Mouse (Mus musculus) intestine, embryonic 16.5 days (tissue): ENCODE measurements around the gene Sf3b3. TPM values are rescaled to one million over a fixed set of nuclear protein-coding genes. Genes with fewer than 3 reads are reported as not detected.
"Not testable (repeated sequence)": the region's sequence is repeated elsewhere in the genome, so short reads cannot be mapped to it uniquely, and the experiment has no call there.

Experiments
- ATAC-seq: fragments of 200-750 bp; cut with Nextera tagmentation; 2 replicates; pipeline ENCODE4 v1.8.0; 2017; ENCODE audit warnings: moderate TSS enrichment, moderate library complexity
- H3K27ac ChIP-seq: fragments of 300-500 bp; sonication (generic); 2 replicates; pipeline ENCODE4 v1.5.1; 2014; ENCODE audit warnings: mild to moderate bottlenecking, low read length
- H3K27me3 ChIP-seq: fragments of 300-500 bp; sonication (generic); replicated peaks from 2 replicates; pipeline ENCODE4 v1.6.1; 2014; ENCODE audit warnings: low read length, control low read depth, mixed read lengths; ENCODE audit not compliant: control insufficient read depth, insufficient read depth
- H3K36me3 ChIP-seq: fragments of 300-500 bp; sonication (generic); 2 replicates; pipeline ENCODE4 v1.6.1; 2014; ENCODE audit warnings: low read length, control low read depth; ENCODE audit not compliant: control insufficient read depth, insufficient read depth
- H3K4me1 ChIP-seq: fragments of 300-500 bp; sonication (generic); 2 replicates; pipeline ENCODE4 v1.6.1; 2014; ENCODE audit warnings: low read length, control low read depth, mixed read lengths; ENCODE audit not compliant: control insufficient read depth, insufficient read depth
- H3K4me2 ChIP-seq: fragments of 300-500 bp; sonication (generic); 2 replicates; pipeline ENCODE4 v1.6.1; 2014; ENCODE audit warnings: low read depth, low read length, control low read depth
- H3K4me3 ChIP-seq: fragments of 300-500 bp; sonication (generic); 2 replicates; pipeline ENCODE4 v1.5.1; 2014; ENCODE audit warnings: mild to moderate bottlenecking, low read length
- H3K9ac ChIP-seq: fragments of 300-500 bp; sonication (generic); 2 replicates; pipeline ENCODE4 v1.6.1; 2014; ENCODE audit warnings: low read depth, low read length
- H3K9me3 ChIP-seq: fragments of 300-500 bp; sonication (generic); 2 replicates; pipeline ENCODE4 v1.6.1; 2016; ENCODE audit warnings: low read length, control low read depth; ENCODE audit not compliant: control insufficient read depth
- WGBS: fragments of 180-500 bp; shearing (Covaris S2); extraction: QIAGEN DNeasy Blood & Tissue Kit; methylation state at CpG from one replicate; pipeline ENCODE4 v1.1.7; 2014; 5-methylcytosine and 5-hydroxymethylcytosine counted together
- polyA plus RNA-seq: library from polyadenylated mRNA; unstranded; fragments of >200 nt; fragmentation: Nextera tagmentation; extraction: Ambion mirVana; gene quantifications from 2 replicates; pipeline ENCODE4 v1.2.1, GENCODE M21; 2015

Gene Sf3b3
- polyA plus RNA-seq, 1 experiment from 2014 or later, result 114 TPM

DNA sequence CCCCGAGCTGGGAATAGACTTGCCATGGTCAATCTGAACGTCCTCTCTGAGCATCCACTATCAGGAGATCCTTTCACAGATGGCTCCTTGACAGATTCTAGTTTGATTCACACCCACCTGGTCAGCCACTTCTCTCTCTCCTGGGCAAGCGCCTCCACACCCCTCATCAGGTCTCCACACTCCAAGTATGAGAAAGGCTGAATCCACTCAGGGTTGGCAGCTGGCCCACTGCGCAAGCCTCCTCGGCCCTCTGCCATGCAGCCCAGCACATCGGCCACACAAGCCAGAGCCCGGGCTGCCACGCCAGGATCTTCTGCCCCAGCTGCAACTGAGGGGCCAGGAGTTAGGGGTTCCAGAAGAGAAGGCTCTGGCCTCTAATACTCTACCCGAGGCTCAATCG, 41.0 kb upstream of the Sf3b3 start:
- H3K27me3 ChIP-seq, result no peaks in the 10 kb centered on the region
- no peak overlapping the region for H3K4me3 ChIP-seq
- ATAC-seq, result no peak
- H3K27ac ChIP-seq, result no peak overlapping the region
- H3K9me3 ChIP-seq, result no peaks in the 10 kb centered on the region
- H3K9ac ChIP-seq, result no peak overlapping the region
- H3K36me3 ChIP-seq, result no peaks in the 10 kb centered on the region; the same call in 1 of the 2 replicates
- no peak overlapping the region for H3K4me2 ChIP-seq
- WGBS, result 90% methylated on average over 10 of the region's 10 CpGs
- no peaks in the 10 kb centered on the region for H3K4me1 ChIP-seq

DNA sequence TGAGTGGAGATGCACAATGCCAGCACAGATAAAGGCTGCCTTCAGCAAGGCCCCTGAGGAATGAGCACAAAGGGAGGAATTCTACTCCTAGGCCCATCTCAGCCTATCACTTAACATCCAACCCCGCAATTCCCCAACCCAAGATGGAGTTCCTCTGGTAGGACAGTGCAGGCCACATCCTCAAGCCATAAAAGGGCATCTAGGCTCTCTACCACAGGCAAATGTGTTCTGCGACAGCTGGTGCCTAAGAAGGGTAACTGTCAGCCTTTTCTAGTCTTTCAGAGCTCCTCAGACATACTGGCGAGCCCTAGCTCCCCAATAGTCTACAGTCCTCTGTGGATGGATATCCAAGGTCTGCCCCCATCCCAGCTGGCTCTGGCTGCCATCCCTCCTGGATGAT, 40.0 kb upstream of the Sf3b3 start:
- Histone ChIP-seq H3K4me2 (no peak overlapping the region), H3K27me3 (no peaks in the 10 kb centered on the region), H3K4me1 (no peaks in the 10 kb centered on the region), H3K27ac (no peak overlapping the region), H3K4me3 (no peak overlapping the region), H3K36me3 (no peaks in the 10 kb centered on the region; the same call in none of the 2 replicates), H3K9me3 (no peaks in the 10 kb centered on the region), H3K9ac (no peak overlapping the region)
- no peak for ATAC-seq
- 90% methylated on average over 3 of the region's 3 CpGs for WGBS

DNA sequence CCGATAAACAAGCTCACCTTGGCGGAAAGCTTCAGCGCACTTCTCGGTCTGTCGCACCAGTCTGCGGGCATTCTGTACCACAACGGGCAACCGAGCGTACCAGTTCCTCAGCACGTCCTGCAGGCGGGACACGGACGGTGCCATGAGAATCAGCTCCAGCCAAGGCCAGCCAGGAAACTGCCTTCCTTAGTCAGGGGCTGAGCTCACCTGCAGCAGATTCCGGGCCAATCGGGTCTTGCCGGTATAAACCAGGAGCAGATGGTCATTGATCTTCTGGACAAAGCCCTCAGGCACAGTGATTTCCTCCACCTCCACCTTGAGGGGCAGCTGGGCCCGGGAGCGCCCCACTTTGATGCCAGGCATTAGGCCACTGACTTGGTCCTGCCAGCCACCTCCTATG, 37.2 kb upstream of the Sf3b3 start:
- no peaks in the 10 kb centered on the region for H3K4me1 ChIP-seq
- no peaks in the 10 kb centered on the region for H3K27me3 ChIP-seq
- H3K36me3 ChIP-seq, result peaks cover 6% of the 10 kb centered on the region
- H3K9me3 ChIP-seq, result no peaks in the 10 kb centered on the region
- no peak overlapping the region for H3K4me2 ChIP-seq
- no peak overlapping the region for H3K9ac ChIP-seq
- H3K4me3 ChIP-seq, result no peak overlapping the region
- ATAC-seq, result no peak
- H3K27ac ChIP-seq, result no peak overlapping the region
- 96% methylated on average over 18 of the region's 18 CpGs for WGBS

DNA sequence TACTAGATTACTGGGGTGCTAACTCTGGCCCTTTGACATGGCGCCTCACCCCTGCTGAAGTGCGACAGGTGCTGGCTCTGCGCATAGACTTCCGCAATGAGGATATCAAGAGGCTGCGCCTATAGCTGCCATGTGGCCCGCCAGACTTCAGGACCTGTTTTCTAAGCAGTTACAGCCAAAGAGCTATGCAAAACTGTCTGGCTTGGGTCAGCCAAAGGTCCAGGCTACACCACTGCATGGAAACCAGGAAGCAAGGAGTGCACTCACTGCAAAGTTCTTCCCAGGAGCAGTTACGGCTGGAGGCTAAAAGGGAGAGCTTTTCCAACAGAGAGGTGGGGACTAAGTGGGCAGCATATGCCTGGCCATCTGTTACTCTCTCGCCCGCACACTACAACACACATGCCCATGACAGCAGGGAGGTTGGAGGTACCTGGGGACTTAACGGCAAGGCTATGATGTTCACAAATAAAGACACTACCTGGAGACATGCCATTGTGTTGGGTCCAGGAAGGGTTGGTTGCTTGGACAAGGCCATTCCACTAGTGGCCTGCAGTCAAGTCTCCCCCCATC, 35.2 kb upstream of the Sf3b3 start:
- 91% methylated on average over 10 of the region's 10 CpGs for WGBS
- peaks cover 8% of the 10 kb centered on the region for H3K36me3 ChIP-seq
- no peak for ATAC-seq
- no peak overlapping the region for H3K4me3 ChIP-seq
- H3K9ac ChIP-seq, result no peak overlapping the region
- no peaks in the 10 kb centered on the region for H3K9me3 ChIP-seq
- no peak overlapping the region for H3K27ac ChIP-seq
- no peaks in the 10 kb centered on the region for H3K27me3 ChIP-seq
- no peak overlapping the region for H3K4me2 ChIP-seq
- H3K4me1 ChIP-seq, result no peaks in the 10 kb centered on the region

DNA sequence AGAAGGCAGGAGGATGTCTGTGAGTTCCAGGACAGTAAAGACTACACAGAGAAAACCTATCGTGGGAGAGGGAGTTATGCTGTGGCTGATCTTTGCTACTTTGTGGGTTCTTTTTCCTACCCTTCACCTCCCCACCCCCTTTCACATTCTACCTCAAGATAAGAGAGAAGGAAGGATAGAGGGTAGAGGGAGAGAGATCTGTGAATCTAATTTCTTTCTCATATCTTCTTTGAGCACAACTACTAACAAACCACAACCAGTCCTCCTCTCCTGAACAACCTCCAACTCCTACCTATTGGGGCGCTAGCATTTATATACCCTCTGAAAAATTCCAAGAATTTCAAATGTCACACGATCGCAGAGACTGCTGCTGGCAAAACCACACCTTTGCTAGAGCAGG, 31.3 kb upstream of the Sf3b3 start:
- Histone ChIP-seq H3K4me1 (no peaks in the 10 kb centered on the region), H3K27ac (no peak overlapping the region), H3K4me3 (no peak overlapping the region), H3K4me2 (no peak overlapping the region), H3K9ac (no peak overlapping the region), H3K27me3 (no peaks in the 10 kb centered on the region), H3K36me3 (peaks cover 16% of the 10 kb centered on the region; the same call in 1 of the 2 replicates), H3K9me3 (no peaks in the 10 kb centered on the region)
- 81% methylated on average over 4 of the region's 4 CpGs for WGBS
- ATAC-seq, result no peak

DNA sequence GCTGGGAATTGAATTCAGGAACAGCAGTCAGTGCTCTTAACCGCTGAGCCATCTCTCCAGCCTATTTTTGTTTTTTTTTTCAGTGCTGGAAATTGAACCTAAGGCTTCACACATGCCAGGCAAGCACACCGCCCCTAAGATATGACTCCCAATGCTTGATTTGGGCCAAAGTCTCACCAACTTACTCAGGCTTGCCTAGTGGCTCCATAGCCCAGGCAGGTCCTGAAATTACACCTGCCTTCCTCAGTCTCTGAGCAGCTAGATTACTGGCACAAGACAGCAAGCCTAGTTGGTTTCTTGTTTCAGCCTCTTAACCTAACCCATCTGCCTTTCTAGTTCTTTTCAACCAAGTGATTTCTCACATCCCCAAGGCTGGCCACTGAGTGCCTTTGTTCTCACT, 23.9 kb upstream of the Sf3b3 start:
- Histone ChIP-seq H3K4me1 (no peaks in the 10 kb centered on the region), H3K36me3 (peaks cover 7% of the 10 kb centered on the region), H3K9ac (no peak overlapping the region), H3K27ac (no peak overlapping the region), H3K9me3 (no peaks in the 10 kb centered on the region), H3K4me3 (no peak overlapping the region), H3K4me2 (no peak overlapping the region), H3K27me3 (no peaks in the 10 kb centered on the region)
- no peak for ATAC-seq
- 100% methylated on average over 2 of the region's 2 CpGs for WGBS

DNA sequence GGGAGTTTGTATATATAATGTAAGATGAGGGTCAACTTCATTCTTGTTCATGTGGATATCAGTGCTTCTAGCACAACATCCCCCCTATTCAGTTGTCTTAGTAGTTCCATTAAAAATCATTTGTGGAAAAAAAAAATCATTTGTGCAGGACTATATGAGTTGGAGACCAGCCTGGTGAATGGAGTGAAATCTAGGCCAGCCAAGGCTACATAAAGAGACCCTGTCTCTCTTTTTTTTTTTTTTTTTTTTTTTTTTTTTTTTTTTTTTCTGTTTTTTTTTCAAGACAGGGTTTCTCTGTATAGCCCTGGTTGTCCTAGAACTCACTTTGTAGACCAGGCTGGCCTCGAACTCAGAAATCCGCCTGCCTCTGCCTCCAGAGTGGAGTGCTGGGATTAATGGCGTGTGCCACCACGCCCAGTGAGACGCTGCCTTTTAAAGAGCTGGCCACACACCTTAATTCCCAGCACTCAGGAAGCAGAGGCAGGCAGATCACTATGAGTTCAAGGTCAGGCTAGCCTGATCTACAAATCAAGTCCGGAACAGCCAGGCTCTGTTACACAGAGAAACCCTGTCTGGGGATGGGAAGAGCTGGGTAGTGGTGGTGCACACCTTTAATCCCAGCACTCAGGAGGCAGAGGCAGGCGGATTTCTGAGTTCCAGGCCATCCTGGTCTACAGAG, 14.9 kb upstream of the Sf3b3 start:
- not testable (repeated sequence) for H3K27ac ChIP-seq, H3K4me3 ChIP-seq, H3K4me1 ChIP-seq, H3K9me3 ChIP-seq, H3K9ac ChIP-seq, ATAC-seq, H3K27me3 ChIP-seq, H3K4me2 ChIP-seq
- 92% methylated on average over 7 of the region's 7 CpGs for WGBS
- H3K36me3 ChIP-seq, result peaks cover 18% of the 10 kb centered on the region

DNA sequence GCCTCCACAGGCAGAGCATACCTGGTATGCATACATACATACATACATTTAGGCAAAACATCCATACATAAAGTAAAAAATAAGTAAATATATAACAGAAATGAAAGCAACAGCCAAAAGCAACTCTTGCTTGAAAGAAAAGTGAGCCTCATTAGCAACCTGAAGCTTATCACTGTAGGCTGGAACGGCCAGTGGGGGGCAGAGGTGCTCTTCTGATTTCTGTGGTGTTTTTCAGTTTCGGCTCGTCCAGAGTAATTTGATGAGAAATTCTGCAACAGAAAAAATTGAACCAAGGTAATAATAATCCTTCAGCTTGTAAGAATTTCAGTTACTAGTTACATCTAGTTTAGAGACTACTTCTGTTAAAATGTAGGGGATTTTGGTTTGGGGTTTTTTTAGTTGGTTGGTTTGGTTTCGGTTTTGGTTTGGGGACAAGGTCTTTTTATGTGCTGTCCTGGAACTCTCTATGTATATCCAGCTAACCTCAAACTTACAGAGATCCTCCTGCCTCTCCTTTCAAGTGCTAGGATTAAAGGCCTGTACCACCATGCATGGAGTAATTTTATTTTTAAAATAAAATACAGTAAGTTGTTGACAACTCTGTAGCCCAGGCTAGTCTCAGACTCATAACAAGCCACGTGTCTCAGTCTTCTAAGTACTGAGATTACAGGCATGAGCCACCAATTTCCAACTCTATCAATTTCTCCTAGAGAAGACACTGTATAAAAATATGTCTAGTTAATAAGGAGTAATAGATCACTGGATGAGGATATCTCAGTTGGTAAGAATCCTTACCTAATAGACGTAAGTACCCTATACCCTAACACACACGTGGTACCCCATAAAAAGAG, 13.3 kb upstream of the Sf3b3 start:
- H3K36me3 ChIP-seq, result peaks cover 18% of the 10 kb centered on the region
- 80% methylated on average over 7 of the region's 7 CpGs for WGBS
- ATAC-seq, result no peak

DNA sequence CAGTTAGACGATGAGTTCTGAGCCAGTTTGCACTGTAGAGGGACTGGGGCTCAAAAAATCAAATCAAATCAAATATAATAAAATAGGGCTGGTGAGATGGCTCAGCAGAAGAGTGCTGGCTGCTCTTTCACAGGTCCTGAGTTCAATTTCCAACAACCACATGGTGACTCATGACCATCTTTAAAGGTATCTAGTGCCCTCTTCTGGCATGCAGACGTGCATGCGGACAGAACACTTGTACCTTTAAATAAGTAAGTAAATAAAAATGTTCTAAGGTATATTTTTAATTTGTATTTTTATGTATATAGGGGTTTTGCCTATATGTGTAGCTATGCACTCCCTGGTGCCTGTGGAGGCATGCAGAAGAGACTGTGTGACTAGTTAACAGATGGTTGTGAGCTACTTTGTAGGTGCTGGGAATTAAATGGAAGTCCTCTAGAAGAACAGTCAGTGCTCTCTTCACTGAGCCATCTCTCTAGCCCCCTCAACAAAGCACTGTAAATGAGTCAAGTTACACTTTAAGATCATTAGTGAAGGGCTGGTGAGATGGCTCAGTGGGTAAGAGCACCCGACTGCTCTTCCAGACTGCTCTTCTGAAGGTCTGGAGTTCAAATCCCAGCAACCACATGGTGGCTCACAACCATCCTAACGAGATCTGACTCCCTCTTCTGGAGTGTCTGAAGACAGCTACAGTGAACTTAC, 10.3 kb upstream of the Sf3b3 start:
- no peaks in the 10 kb centered on the region for H3K9me3 ChIP-seq
- no peak overlapping the region for H3K27ac ChIP-seq
- H3K27me3 ChIP-seq, result no peaks in the 10 kb centered on the region
- no peak for ATAC-seq
- H3K4me3 ChIP-seq, result no peak overlapping the region
- no peak overlapping the region for H3K4me2 ChIP-seq
- peaks cover 24% of the 10 kb centered on the region for H3K36me3 ChIP-seq
- WGBS, result 92% methylated on average over 4 of the region's 5 CpGs
- no peaks in the 10 kb centered on the region for H3K4me1 ChIP-seq
- H3K9ac ChIP-seq, result no peak overlapping the region

More for the DNA sequence above, 13.3 kb upstream of the Sf3b3 start:
- Histone ChIP-seq H3K9me3 (no peaks in the 10 kb centered on the region), H3K4me2 (no peak overlapping the region), H3K9ac (no peak overlapping the region), H3K4me1 (no peaks in the 10 kb centered on the region), H3K27me3 (no peaks in the 10 kb centered on the region), H3K4me3 (no peak overlapping the region), H3K27ac (no peak overlapping the region)
